Mouse (Mus musculus): Measurements from ENCODE around the gene Oxct1. TPM values are rescaled to one million over a fixed set of nuclear protein-coding genes. Genes with fewer than 3 reads are reported as not detected.

Gene Oxct1
- 5.3 TPM for polyA plus RNA-seq (2014; fragmentation: Illumina TruSeq; extraction: RNeasy Lipid Tissue Mini Kit (QIAGEN cat#74804); ENCODE audit: low read depth, low replicate concordance)

DNA sequence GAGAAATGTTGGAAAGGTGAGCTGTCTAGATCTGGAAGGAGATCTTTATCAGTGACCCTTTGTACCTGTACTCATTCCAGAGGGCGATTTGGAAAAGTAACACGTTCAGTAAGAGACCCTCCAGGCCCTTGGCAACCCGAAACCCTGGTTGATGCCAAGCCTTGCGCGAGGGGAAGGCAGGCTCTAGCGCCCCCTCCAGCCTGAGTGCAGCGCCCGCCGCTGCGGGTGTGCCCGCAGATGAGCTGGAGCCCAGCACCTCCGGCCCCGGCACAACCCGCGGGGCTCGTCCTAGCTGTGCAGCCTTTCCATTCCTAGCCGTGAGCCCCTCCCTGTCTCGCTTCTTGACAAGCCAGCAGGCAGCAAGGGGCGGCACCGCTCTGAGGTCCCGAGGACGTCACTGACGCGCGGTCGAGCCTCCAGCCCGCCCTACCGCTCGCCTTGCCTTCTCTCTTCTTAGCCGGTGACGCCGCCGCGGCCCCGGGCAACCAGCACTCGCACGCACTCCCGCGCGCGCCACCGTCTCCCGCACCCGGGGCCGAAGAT, at the start of gene Oxct1:
Gene Oxct1, plus strand, starts transcription at position 153 of the 543 bp plus-strand sequence.

DNA sequence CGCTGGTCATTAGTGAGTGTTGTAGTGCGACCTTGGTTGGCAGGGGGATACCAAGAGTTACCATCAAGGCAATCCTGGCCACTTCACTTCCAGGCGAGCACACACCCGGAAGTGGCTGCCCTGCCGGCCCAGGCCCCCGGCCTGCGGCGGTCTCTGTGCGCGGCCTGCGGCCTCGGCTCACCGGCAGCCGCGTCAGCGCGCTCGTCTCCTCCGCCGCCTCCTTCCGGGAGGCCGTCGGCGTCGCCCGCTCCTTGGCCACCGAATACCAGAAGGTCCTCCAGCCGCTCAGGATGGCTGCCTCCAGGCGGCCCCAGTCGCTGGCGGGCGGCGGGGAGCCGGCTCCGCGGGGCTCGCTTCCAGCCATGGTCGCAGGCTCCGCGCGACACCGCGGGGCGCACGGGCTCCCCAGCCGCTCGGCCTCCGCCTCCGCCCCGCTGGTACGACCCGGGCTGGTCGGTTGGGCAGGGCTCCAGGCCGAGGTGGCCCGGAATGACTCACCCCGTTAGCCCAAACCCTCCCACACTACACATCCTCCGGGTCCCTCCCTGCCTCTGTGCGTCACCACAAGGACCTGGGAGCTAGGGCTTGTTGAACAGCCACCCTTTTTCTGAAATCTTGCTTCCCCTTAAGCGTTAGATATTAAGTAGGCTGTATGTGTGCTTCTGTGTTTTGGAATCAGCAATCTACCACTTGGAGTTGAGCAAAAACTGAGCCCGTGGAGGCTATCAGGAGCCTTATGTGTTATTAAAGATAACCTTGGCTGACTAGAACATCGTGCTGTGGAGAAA, 46.9 kb upstream of the Oxct1 start, which contains the start of gene Fbxo4:
Gene Fbxo4, minus strand, starts transcription at position 513 of the 788 bp plus-strand sequence.

DNA sequence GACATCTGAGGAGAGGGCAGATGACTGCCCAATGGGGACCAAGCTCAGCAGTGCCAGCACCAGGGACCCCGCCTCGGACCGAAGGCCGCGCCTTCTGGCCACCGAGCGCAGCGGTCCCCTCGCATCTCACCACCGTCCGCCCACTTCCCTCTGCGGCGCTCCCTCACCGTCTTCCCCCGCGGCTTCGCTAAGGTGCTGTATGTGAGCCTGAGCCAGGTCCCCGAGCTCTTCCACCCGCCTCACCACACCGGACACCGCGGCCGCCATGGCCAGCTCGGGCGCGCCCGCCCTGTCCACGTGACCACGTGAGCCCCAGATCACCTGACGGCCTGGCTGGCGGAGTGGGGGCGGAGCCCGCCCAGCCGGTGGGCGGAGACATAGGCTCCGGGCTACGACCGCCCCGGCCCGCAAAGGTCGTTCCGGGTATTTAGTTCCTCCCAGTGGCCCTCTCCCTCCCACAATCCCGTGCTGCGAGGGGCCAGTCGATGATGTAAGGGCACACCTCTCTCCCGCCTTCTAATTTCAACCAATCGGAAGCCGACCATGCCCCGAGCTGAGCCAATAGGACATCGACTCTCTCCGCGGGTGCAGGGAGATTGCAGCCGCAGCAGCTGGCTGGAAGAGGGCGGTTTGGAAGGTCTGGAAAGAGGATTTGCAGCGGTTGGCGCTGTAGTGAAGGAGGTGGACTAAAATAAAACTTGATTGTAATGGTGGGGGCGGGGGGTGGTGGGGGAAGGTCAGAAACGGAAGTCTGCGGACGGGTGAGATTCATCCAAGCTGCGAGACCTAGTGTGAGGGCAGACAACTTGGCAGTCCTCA, 30.5 kb upstream of the Oxct1 start, which contains the start of gene AW549877:
Gene AW549877, minus strand, starts transcription at position 297 of the 819 bp plus-strand sequence.

Other genes with a start within 250 kb of the Oxct1 start
- gene Fbxo4, start 46.8 kb upstream of the Oxct1 start, polyA plus RNA-seq (2014; fragmentation: Illumina TruSeq; extraction: RNeasy Lipid Tissue Mini Kit (QIAGEN cat#74804); ENCODE audit: low read depth, low replicate concordance): 20.3 TPM
- gene AW549877, start 30.6 kb upstream of the Oxct1 start, polyA plus RNA-seq (2014; fragmentation: Illumina TruSeq; extraction: RNeasy Lipid Tissue Mini Kit (QIAGEN cat#74804); ENCODE audit: low read depth, low replicate concordance): 53.7 TPM